Mouse (Mus musculus): ENCODE data around the gene Sord. TPM values are rescaled to one million over a fixed set of nuclear protein-coding genes. Genes with fewer than 3 reads are reported as not detected.

The Sord gene
- polyA plus RNA-seq, 1 experiment from 2014 or later: 90.2 TPM

DNA sequence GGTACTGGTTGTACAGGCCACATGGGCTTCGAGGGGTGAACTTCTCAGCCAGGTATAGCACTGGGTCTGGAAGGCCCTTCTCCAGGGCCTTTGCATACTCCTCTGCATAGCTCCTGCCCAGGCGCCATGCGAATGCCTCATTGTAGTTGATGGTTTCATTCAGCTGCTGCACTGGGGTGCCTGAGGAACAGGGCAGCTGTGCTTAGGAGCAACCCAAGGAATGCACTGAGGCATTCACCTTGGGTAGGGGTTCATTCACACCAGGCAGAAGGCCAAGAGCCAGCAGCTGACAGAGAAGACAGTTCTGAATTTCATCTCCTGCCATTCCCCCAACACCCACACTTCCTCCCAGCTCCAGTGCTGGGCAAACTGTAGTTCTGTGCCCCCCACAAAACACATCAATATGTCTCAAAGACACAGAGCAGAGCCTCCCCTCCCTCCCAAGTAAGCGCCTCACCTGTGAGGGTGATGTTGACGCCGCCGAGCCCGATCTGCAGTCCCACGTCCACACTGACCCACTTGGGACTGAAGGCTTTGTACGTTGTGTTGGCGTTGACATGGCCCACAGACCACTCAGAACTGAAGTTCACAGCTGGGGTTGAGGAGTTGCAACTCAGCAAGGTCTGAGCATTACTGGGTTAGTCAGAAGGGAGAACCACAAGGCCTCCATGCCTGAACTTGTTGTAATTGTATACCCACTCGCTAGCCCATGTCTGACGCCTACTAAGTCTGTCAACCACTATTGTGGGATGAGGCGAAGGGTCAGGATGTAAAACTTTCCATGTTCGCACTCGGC is 70.7 kb downstream of the Sord start:
- H3K4me3 ChIP-seq (ENCODE audit: low read length): no peak overlapping the region
- no peak for ATAC-seq
- peaks cover 12% of the 10 kb centered on the region for H3K4me1 ChIP-seq (ENCODE audit: control insufficient read depth, insufficient read depth, low read length)
- H3K27ac ChIP-seq (ENCODE audit: low read length): no peak overlapping the region
- peaks cover 31% of the 10 kb centered on the region for H3K27me3 ChIP-seq (replicated peaks; ENCODE audit: control insufficient read depth, insufficient read depth, low read length)
- H3K4me2 ChIP-seq (ENCODE audit: low read depth, low read length): no peak overlapping the region
- no peak overlapping the region for H3K9ac ChIP-seq (ENCODE audit: low read depth, low read length)
- no peaks in the 10 kb centered on the region for H3K36me3 ChIP-seq (ENCODE audit: control insufficient read depth, insufficient read depth, low read length)
- WGBS: 84% methylated on average over 16 of the region's 16 CpGs
- H3K9me3 ChIP-seq (ENCODE audit: control insufficient read depth, low read length): no peaks in the 10 kb centered on the region

DNA sequence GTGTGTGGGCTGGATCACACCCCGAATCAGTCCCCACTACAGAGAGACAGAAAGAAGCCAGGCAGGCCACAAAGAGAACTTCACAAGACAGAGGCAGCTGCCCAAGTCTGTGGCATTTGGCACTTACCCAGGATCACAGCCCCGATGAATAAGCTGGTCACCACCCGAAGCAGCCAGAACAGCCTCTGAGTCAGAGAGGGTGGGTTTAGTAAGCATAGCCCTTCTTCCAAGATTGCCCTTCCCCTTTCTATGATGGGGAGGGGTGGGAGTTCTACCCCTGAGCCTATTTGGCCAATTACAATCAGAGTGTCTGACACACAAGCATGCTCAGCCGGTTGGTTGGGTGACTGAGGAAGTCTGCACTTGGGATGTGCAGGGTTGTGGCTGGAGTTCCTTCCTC is 71.6 kb downstream of the Sord start:
- Histone ChIP-seq H3K4me3 (ENCODE audit: low read length) (no peak overlapping the region), H3K27me3 (replicated peaks; ENCODE audit: control insufficient read depth, insufficient read depth, low read length) (peaks cover 25% of the 10 kb centered on the region), H3K9ac (ENCODE audit: low read depth, low read length) (no peak overlapping the region), H3K4me2 (ENCODE audit: low read depth, low read length) (no peak overlapping the region), H3K9me3 (ENCODE audit: control insufficient read depth, low read length) (no peaks in the 10 kb centered on the region), H3K36me3 (ENCODE audit: control insufficient read depth, insufficient read depth, low read length) (no peaks in the 10 kb centered on the region), H3K27ac (ENCODE audit: low read length) (no peak overlapping the region), H3K4me1 (ENCODE audit: control insufficient read depth, insufficient read depth, low read length) (peaks cover 9% of the 10 kb centered on the region)
- no peak for ATAC-seq
- 46% methylated on average over 4 of the region's 4 CpGs for WGBS

DNA sequence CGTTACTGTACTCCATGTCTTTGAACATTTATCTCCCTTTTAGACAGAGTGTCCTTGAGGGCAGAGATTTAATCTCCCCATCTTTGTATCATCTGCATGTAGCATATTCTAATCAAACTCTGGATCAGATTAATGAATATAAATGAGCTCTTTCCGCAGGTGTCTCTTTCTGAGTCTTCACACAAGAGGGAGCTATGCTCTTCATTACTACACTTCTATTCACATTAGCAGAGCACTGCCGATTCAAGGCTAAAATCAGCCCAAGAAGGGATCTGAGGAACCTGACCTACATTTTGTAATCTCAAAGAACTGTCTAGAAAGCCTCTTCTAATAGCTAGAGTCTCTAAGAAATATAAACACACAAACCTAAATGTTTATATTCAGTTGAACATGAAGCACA is 75.1 kb downstream of the Sord start:
- Histone ChIP-seq H3K27ac (ENCODE audit: low read length) (no peak overlapping the region), H3K4me1 (ENCODE audit: control insufficient read depth, insufficient read depth, low read length) (peaks cover 9% of the 10 kb centered on the region; the same call in 1 of the 2 replicates), H3K9ac (ENCODE audit: low read depth, low read length) (no peak overlapping the region), H3K36me3 (ENCODE audit: control insufficient read depth, insufficient read depth, low read length) (no peaks in the 10 kb centered on the region), H3K9me3 (ENCODE audit: control insufficient read depth, low read length) (no peaks in the 10 kb centered on the region), H3K4me3 (ENCODE audit: low read length) (no peak overlapping the region), H3K27me3 (replicated peaks; ENCODE audit: control insufficient read depth, insufficient read depth, low read length) (peaks cover 29% of the 10 kb centered on the region), H3K4me2 (ENCODE audit: low read depth, low read length) (no peak overlapping the region)
- WGBS: 37% methylated on average over 3 of the region's 3 CpGs
- no peak for ATAC-seq

- no peak overlapping the region for H3K4me3 ChIP-seq (ENCODE audit: low read length)
- H3K27me3 ChIP-seq (replicated peaks; ENCODE audit: control insufficient read depth, insufficient read depth, low read length): peaks cover 29% of the 10 kb centered on the region
- no peak overlapping the region for H3K9ac ChIP-seq (ENCODE audit: low read depth, low read length)
- WGBS: 56% methylated on average over 2 of the region's 2 CpGs
- H3K36me3 ChIP-seq (ENCODE audit: control insufficient read depth, insufficient read depth, low read length): no peaks in the 10 kb centered on the region
- peaks cover 9% of the 10 kb centered on the region; the same call in 1 of the 2 replicates for H3K4me1 ChIP-seq (ENCODE audit: control insufficient read depth, insufficient read depth, low read length)
- H3K4me2 ChIP-seq (ENCODE audit: low read depth, low read length): no peak overlapping the region
- H3K27ac ChIP-seq (ENCODE audit: low read length): no peak overlapping the region
- H3K9me3 ChIP-seq (ENCODE audit: control insufficient read depth, low read length): no peaks in the 10 kb centered on the region
- no peak for ATAC-seq
Observed at GRCm38 (mm10) chr2:122311561-122311960, 77.0 kb downstream of the Sord start.

- Histone ChIP-seq H3K9me3 (ENCODE audit: control insufficient read depth, low read length) (no peaks in the 10 kb centered on the region), H3K9ac (ENCODE audit: low read depth, low read length) (0 out of 2 replicates have a peak overlapping the region, but pooled peaks have one; percentile 32), H3K36me3 (ENCODE audit: control insufficient read depth, insufficient read depth, low read length) (no peaks in the 10 kb centered on the region), H3K4me3 (ENCODE audit: low read length) (peak overlapping the region; percentile 41), H3K27ac (ENCODE audit: low read length) (no peak overlapping the region), H3K4me1 (ENCODE audit: control insufficient read depth, insufficient read depth, low read length) (peaks cover 9% of the 10 kb centered on the region; the same call in 1 of the 2 replicates), H3K4me2 (ENCODE audit: low read depth, low read length) (peak overlapping the region; percentile 57), H3K27me3 (replicated peaks; ENCODE audit: control insufficient read depth, insufficient read depth, low read length) (peaks cover 29% of the 10 kb centered on the region)
- peak; percentile 53 for ATAC-seq
- 2% methylated on average over 27 of the region's 27 CpGs for WGBS
Observed at GRCm38 (mm10) chr2:122312722-122313417, 78.3 kb downstream of the Sord start.

GRCm38 (mm10) chr2:122313536-122313935 is 79.0 kb downstream of the Sord start, which contains the start of gene Duoxa1:
Gene Duoxa1, minus strand, starts transcription at chr2:122313730.
- Histone ChIP-seq H3K9ac (ENCODE audit: low read depth, low read length) (0 out of 2 replicates have a peak within 1 kb of the TSS, but pooled peaks have one; percentile 32), H3K27ac (ENCODE audit: low read length) (no peak within 1 kb of the TSS), H3K4me1 (ENCODE audit: control insufficient read depth, insufficient read depth, low read length) (peaks cover 9% of the 10 kb centered on the region; the same call in 1 of the 2 replicates), H3K27me3 (replicated peaks; ENCODE audit: control insufficient read depth, insufficient read depth, low read length) (peaks cover 27% of the 10 kb centered on the region), H3K9me3 (ENCODE audit: control insufficient read depth, low read length) (no peaks in the 10 kb centered on the region), H3K4me2 (ENCODE audit: low read depth, low read length) (peak within 1 kb of the TSS; percentile 57), H3K36me3 (ENCODE audit: control insufficient read depth, insufficient read depth, low read length) (no peaks in the 10 kb centered on the region), H3K4me3 (ENCODE audit: low read length) (peak within 1 kb of the TSS; percentile 41)
- ATAC-seq: peak; percentile 38; the same call in 1 of the 2 replicates
- 4% methylated on average over 24 of the region's 24 CpGs for WGBS

Other genes starting within 250 kb of the Sord start
- gene Eif3j1, start 206.2 kb upstream of the Sord start, polyA plus RNA-seq (2015; fragmentation: Nextera tagmentation; extraction: Ambion mirVana): 9.4 and 10.3 TPM in 2 replicates
- 7.0 and 7.6 TPM in 2 replicates for gene Spg11, start 116.4 kb upstream of the Sord start, polyA plus RNA-seq (2015; fragmentation: Nextera tagmentation; extraction: Ambion mirVana)
- 385 and 440 TPM in 2 replicates for gene B2m, start 87.1 kb upstream of the Sord start, polyA plus RNA-seq (2015; fragmentation: Nextera tagmentation; extraction: Ambion mirVana)
- not detected in 2 replicates for gene Trim69, start 74.0 kb upstream of the Sord start, polyA plus RNA-seq (2015; fragmentation: Nextera tagmentation; extraction: Ambion mirVana)
- gene Patl2, start 48.6 kb upstream of the Sord start, polyA plus RNA-seq (2015; fragmentation: Nextera tagmentation; extraction: Ambion mirVana): 0.07 TPM in 1 of 2 replicates, not detected in the other
- not detected in 2 replicates for gene Terb2, start 48.5 kb upstream of the Sord start, polyA plus RNA-seq (2015; fragmentation: Nextera tagmentation; extraction: Ambion mirVana)
- gene Duox2, start 63.7 kb downstream of the Sord start, polyA plus RNA-seq (2015; fragmentation: Nextera tagmentation; extraction: Ambion mirVana): 0.06 and 0.07 TPM in 2 replicates
- gene Duoxa2, start 64.2 kb downstream of the Sord start, polyA plus RNA-seq (2015; fragmentation: Nextera tagmentation; extraction: Ambion mirVana): 0.16 and 0.24 TPM in 2 replicates
- gene Duoxa1, start 79.0 kb downstream of the Sord start, polyA plus RNA-seq (2015; fragmentation: Nextera tagmentation; extraction: Ambion mirVana): not detected in 2 replicates
- gene Duox1, start 80.9 kb downstream of the Sord start, polyA plus RNA-seq (2015; fragmentation: Nextera tagmentation; extraction: Ambion mirVana): 0.06 TPM in 1 of 2 replicates, not detected in the other
- 1.9 and 2.2 TPM in 2 replicates for gene Shf, start 134.4 kb downstream of the Sord start, polyA plus RNA-seq (2015; fragmentation: Nextera tagmentation; extraction: Ambion mirVana)
- gene Slc28a2, start 191.7 kb downstream of the Sord start, polyA plus RNA-seq (2015; fragmentation: Nextera tagmentation; extraction: Ambion mirVana): 93.5 and 105 TPM in 2 replicates